Mouse (Mus musculus) MEL (cell line): ENCODE measurements around the gene Slc6a9.

Experiments used
- CHD2 ChIP-seq: IDR thresholded peaks from 2 replicates; pipeline ENCODE4 v1.6.1; 2011; ENCODE audit warnings: low read length, improper control_type of control experiment
- CTCF ChIP-seq, 3 experiments: IDR thresholded peaks in 2 of 3; conservative IDR thresholded peaks in 1 of 3; 2 replicates each; pipeline ENCODE4 v1.5.1; 2011 to 2012; ENCODE audit warnings: low read length in 3 of 3, low read depth in 2 of 3, mild to moderate bottlenecking in 2 of 3, improper control_type of control experiment in 1 of 3, inconsistent platforms in 1 of 3, mixed read lengths in 1 of 3, moderate library complexity in 1 of 3; ENCODE audit not compliant: control insufficient read depth in 1 of 3, insufficient read depth in 1 of 3, poor library complexity in 1 of 3, severe bottlenecking in 1 of 3
- GATA1 ChIP-seq: IDR thresholded peaks from 2 replicates; pipeline ENCODE4 v1.6.1; 2011; ENCODE audit warnings: low read depth, low read length, improper control_type of control experiment
- POLR2A ChIP-seq, 2 experiments: IDR thresholded peaks; 2 replicates each; pipeline ENCODE4 v1.6.1; 2011 to 2012; ENCODE audit warnings: low read length in 2 of 2, mild to moderate bottlenecking in 2 of 2, control low read depth in 1 of 2, improper control_type of control experiment in 1 of 2, low read depth in 1 of 2, moderate library complexity in 1 of 2; ENCODE audit not compliant: control insufficient read depth in 1 of 2, insufficient read depth in 1 of 2, poor library complexity in 1 of 2
- RAD21 ChIP-seq: IDR thresholded peaks from 2 replicates; pipeline ENCODE4 v1.6.1; 2011; ENCODE audit warnings: mild to moderate bottlenecking, low read depth, low read length, improper control_type of control experiment
- TAL1 ChIP-seq: IDR thresholded peaks from 2 replicates; pipeline ENCODE4 v1.6.1; 2012; ENCODE audit warnings: mild to moderate bottlenecking, inconsistent platforms, low read length, moderate library complexity, mixed read lengths
- TBP ChIP-seq: IDR thresholded peaks from 2 replicates; pipeline ENCODE4 v1.8.0; 2011; ENCODE audit warnings: low read depth, low read length, improper control_type of control experiment
- UBTF ChIP-seq: IDR thresholded peaks from 2 replicates; pipeline ENCODE4 v1.6.1; 2012; ENCODE audit warnings: low read depth, mild to moderate bottlenecking, inconsistent platforms, low read length, improper control_type of control experiment, moderate library complexity, borderline replicate concordance; ENCODE audit not compliant: insufficient read depth

- TF ChIP-seq RAD21 (no peak; the same call in 1 of the 2 replicates), TAL1 (peak; percentile 86), UBTF (no peak), CTCF (IDR thresholded peaks at IDR 0.05 in 2 of 3, conservative IDR thresholded peaks at IDR 0.05 in 1 of 3; ENCODE audit: control insufficient read depth in 1 of 3, insufficient read depth in 1 of 3, low read depth in 2 of 3, low read length in 3 of 3, poor library complexity in 1 of 3, severe bottlenecking in 1 of 3) (no peak), GATA1 (peak; percentile 88), POLR2A (IDR thresholded peaks at IDR 0.05; ENCODE audit: control insufficient read depth in 1 of 2, insufficient read depth in 1 of 2, low read depth in 1 of 2, low read length in 2 of 2, poor library complexity in 1 of 2) (no peak), CHD2 (no peak), TBP (0 out of 2 replicates have a peak, but pooled peaks have one; percentile 18)
Observed at GRCm38 (mm10) chr4:117806992-117807391, 27.3 kb upstream of the Slc6a9 start.
